Mouse (Mus musculus) forebrain, embryonic 11.5 days (tissue): Measurements from ENCODE around the gene Kctd7. TPM values are rescaled to one million over a fixed set of nuclear protein-coding genes. Genes with fewer than 3 reads are reported as not detected.

Source experiments
- ATAC-seq: fragments of 200-750 bp; cut with Nextera tagmentation; replicated peaks from 2 replicates; pipeline ENCODE4 v1.8.0; 2017; ENCODE audit warnings: moderate TSS enrichment; ENCODE audit not compliant: low FRiP score
- DNase-seq: peaks from one replicate; pipeline ENCODE4 v3.0.0-alpha.2; 2017; ENCODE audit warnings: low spot score
- H3K27ac ChIP-seq: fragments of 300-500 bp; sonication (generic); 2 replicates; pipeline ENCODE4 v1.5.1; 2014; ENCODE audit warnings: low read depth, low read length
- H3K27me3 ChIP-seq: fragments of 300-500 bp; sonication (generic); 2 replicates; pipeline ENCODE4 v1.6.1; 2014; ENCODE audit warnings: mild to moderate bottlenecking, low read length, mixed read lengths; ENCODE audit not compliant: control insufficient read depth, insufficient read depth
- H3K36me3 ChIP-seq: fragments of 300-500 bp; sonication (generic); 2 replicates; pipeline ENCODE4 v1.6.1; 2014; ENCODE audit warnings: mild to moderate bottlenecking, low read length, moderate library complexity, mixed read lengths; ENCODE audit not compliant: control insufficient read depth, insufficient read depth
- H3K4me1 ChIP-seq: fragments of 300-500 bp; sonication (generic); replicated peaks from 2 replicates; pipeline ENCODE4 v1.6.1; 2014; ENCODE audit warnings: low read length, mixed read lengths; ENCODE audit not compliant: control insufficient read depth, insufficient read depth
- H3K4me2 ChIP-seq: fragments of 300-500 bp; sonication (generic); 2 replicates; pipeline ENCODE4 v1.6.1; 2014; ENCODE audit warnings: low read depth, mild to moderate bottlenecking, low read length, moderate library complexity, mixed read lengths; ENCODE audit not compliant: severe bottlenecking
- H3K4me3 ChIP-seq: fragments of 300-500 bp; sonication (generic); 2 replicates; pipeline ENCODE4 v1.5.1; 2014; ENCODE audit warnings: low read depth, low read length
- H3K9ac ChIP-seq: fragments of 300-500 bp; sonication (generic); 2 replicates; pipeline ENCODE4 v1.6.1; 2014; ENCODE audit warnings: low read length
- H3K9me3 ChIP-seq: fragments of 300-500 bp; sonication (generic); 2 replicates; pipeline ENCODE4 v1.6.1; 2016; ENCODE audit warnings: low read length, mixed read lengths; ENCODE audit not compliant: control insufficient read depth
- WGBS: fragments of 180-500 bp; shearing (Covaris S2); extraction: QIAGEN DNeasy Blood & Tissue Kit; methylation state at CpG from one replicate; pipeline ENCODE4 v1.1.7; 2014; 5-methylcytosine and 5-hydroxymethylcytosine counted together
- polyA plus RNA-seq: library from polyadenylated mRNA; unstranded; fragments of >200 nt; fragmentation: Nextera tagmentation; extraction: Ambion mirVana; gene quantifications from 2 replicates; pipeline ENCODE4 v1.2.1, GENCODE M21; 2014

Gene Kctd7
- polyA plus RNA-seq, 1 experiment from 2014 or later, result 6.0 TPM

DNA sequence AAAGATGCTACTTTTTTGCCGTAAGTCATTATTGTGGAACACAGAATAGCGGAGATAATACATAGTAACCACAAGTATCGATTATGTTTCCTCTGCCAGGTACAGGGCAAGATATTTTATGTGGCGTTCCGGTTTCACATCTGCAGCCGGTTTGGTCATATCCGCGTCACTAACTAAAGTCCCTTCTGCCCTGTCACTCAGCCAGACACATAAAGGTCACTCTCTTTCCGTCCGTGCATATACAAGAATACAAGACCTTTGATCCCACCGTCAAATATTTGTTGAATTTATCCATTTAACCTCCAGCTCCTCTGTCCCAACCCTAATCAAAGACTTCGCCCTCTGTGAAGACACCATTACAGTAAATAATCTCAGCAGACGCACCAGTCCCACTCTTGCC, 8.1 kb upstream of the Kctd7 start:
- H3K9ac ChIP-seq, result no peak overlapping the region
- no peaks in the 10 kb centered on the region for H3K36me3 ChIP-seq
- no peaks in the 10 kb centered on the region for H3K4me1 ChIP-seq
- H3K27ac ChIP-seq, result no peak overlapping the region
- no peak for ATAC-seq
- H3K4me2 ChIP-seq, result no peak overlapping the region
- no peaks in the 10 kb centered on the region for H3K9me3 ChIP-seq
- H3K27me3 ChIP-seq, result no peaks in the 10 kb centered on the region
- WGBS, result 94% methylated on average over 13 of the region's 13 CpGs
- no peak overlapping the region for H3K4me3 ChIP-seq
- DNase-seq, result no peak

DNA sequence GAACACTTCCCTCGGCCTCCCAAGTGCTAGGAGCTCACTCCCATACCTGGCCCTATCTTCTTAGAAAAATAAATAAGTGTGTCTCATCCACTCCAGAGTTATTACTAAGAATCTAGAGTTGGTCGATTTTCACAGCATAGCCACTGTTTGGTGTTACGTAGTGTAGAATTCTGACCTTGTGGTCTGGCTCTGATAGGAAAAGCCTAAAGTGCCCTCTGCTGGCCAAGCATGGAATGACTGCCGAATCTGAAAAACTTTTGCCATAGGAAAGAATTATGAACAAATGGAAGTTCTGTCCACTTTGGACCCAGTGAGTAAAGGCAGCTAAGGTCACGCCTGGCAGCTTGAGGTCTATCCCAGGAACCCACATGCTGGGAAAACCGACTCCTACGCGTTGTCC, 5.3 kb upstream of the Kctd7 start:
- 34% methylated on average over 8 of the region's 8 CpGs for WGBS
- H3K9ac ChIP-seq, result no peak overlapping the region
- no peak overlapping the region for H3K4me2 ChIP-seq
- H3K4me3 ChIP-seq, result no peak overlapping the region
- no peak overlapping the region for H3K27ac ChIP-seq
- ATAC-seq (no peak), DNase-seq (peak; percentile 84)
- no peaks in the 10 kb centered on the region; the same call in 1 of the 2 replicates for H3K4me1 ChIP-seq
- no peaks in the 10 kb centered on the region; the same call in 1 of the 2 replicates for H3K27me3 ChIP-seq
- H3K36me3 ChIP-seq, result no peaks in the 10 kb centered on the region
- H3K9me3 ChIP-seq, result no peaks in the 10 kb centered on the region

DNA sequence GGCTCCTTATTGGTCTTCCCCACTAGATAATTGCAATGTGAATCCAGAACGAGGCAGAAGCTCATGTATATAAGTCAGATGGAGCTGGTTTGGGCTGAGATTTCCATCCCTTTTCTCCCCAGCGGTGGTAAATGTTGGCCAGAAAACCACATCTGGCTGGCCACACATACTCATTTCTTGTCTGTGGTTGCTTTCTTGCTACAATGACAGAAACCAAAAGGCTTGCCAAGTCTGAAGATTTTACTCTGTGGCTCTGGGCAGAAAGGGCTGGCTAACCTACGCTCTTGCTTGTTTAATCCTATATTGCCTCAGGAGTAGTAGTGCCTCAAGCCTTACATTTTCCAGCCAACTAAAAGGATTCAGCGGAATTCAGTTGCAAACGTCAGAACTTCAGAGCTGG, 3.5 kb upstream of the Kctd7 start:
- H3K9me3 ChIP-seq, result no peaks in the 10 kb centered on the region

DNA sequence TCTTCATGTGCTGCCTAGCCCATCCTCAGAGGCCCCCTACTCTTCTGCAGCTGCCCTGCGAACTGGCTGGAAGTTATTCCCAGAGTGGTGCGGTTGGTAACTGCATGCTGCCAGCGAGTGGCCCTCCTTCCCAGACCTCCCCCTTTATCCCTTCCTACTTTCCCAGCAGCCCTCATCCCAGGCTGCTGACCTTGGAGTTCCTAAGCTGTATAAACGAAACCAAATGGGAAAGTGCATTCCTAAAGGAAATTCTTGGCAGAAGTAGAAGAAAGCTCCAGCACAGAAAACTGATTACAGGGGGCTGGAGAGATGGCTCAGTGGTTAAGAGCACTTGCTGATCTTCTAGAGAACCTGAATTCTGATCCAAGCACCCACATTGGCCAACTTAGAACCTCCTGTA, 2.6 kb upstream of the Kctd7 start:
- no peak for DNase-seq

More for the DNA sequence above, 3.5 kb upstream of the Kctd7 start:
- H3K4me1 ChIP-seq, result peaks cover 4% of the 10 kb centered on the region; the same call in 1 of the 2 replicates
- H3K4me3 ChIP-seq, result no peak overlapping the region
- no peak overlapping the region for H3K4me2 ChIP-seq
- ATAC-seq (no peak), DNase-seq (no peak)
- WGBS, result 89% methylated on average over 5 of the region's 5 CpGs
- no peaks in the 10 kb centered on the region for H3K36me3 ChIP-seq
- H3K9ac ChIP-seq, result no peak overlapping the region
- no peaks in the 10 kb centered on the region; the same call in 1 of the 2 replicates for H3K27me3 ChIP-seq
- H3K27ac ChIP-seq, result no peak overlapping the region

DNA sequence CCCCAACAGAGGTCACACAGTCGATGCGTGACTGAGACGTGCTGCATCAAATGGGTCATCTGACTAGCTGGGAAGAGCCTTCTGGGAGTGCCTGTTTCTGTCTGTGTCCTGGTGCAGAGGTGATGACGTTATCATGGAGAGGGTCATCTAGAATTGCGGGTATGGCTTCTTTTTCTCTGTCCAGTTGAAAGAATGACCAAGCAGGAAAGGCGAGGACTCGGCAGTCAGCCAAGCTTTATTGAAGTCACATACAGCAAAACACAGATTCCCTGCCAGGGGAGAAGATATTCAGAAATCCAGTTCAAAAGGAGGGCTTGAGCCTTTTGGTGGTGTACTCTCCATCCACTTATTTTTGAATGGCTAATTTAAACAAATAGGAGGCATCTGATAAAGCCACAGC, 1.6 kb upstream of the Kctd7 start:
- no peak overlapping the region for H3K4me2 ChIP-seq
- WGBS, result 95% methylated on average over 7 of the region's 7 CpGs
- DNase-seq (no peak), ATAC-seq (no peak)
- no peaks in the 10 kb centered on the region for H3K36me3 ChIP-seq
- H3K9ac ChIP-seq, result no peak overlapping the region
- H3K4me1 ChIP-seq, result peaks cover 4% of the 10 kb centered on the region; the same call in 1 of the 2 replicates
- H3K4me3 ChIP-seq, result no peak overlapping the region
- no peak overlapping the region for H3K27ac ChIP-seq
- no peaks in the 10 kb centered on the region; the same call in 1 of the 2 replicates for H3K27me3 ChIP-seq
- H3K9me3 ChIP-seq, result no peaks in the 10 kb centered on the region

More for the DNA sequence above, 2.6 kb upstream of the Kctd7 start:
- Histone ChIP-seq H3K27me3 (no peaks in the 10 kb centered on the region; the same call in 1 of the 2 replicates), H3K9me3 (no peaks in the 10 kb centered on the region), H3K27ac (no peak overlapping the region), H3K4me3 (no peak overlapping the region), H3K9ac (no peak overlapping the region), H3K4me2 (no peak overlapping the region), H3K36me3 (no peaks in the 10 kb centered on the region), H3K4me1 (peaks cover 4% of the 10 kb centered on the region; the same call in 1 of the 2 replicates)
- 72% methylated on average over 4 of the region's 4 CpGs for WGBS
- ATAC-seq, result no peak

DNA sequence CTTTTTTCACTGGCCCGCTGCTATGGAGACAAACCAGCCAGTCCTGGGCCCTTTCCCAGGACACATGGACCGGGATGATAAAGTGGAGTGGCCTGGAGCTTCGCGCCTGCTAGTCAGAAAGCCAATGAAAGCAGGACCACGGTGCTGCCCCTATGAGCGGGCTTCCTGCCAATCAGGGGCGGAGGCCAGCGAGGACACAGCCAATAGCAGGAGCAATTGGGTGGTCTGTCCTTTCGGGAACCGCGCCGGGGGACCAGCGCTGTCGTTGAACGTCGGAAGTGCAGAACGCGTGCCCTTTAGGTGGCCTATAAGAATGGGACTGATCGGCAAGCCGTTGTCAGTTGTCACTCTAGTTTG, 706 bp upstream of the Kctd7 start:
- 4% methylated on average over 20 of the region's 20 CpGs for WGBS
- peaks cover 4% of the 10 kb centered on the region; the same call in 1 of the 2 replicates for H3K4me1 ChIP-seq
- ATAC-seq, result peak; percentile 63
- peak; percentile 82 for DNase-seq
- H3K4me2 ChIP-seq, result peak overlapping the region; percentile 91
- peak overlapping the region; percentile 26; the same call in 1 of the 2 replicates for H3K27ac ChIP-seq
- H3K4me3 ChIP-seq, result peak overlapping the region; percentile 44
- H3K9ac ChIP-seq, result peak overlapping the region; percentile 37
- H3K27me3 ChIP-seq, result no peaks in the 10 kb centered on the region; the same call in 1 of the 2 replicates
- H3K9me3 ChIP-seq, result no peaks in the 10 kb centered on the region
- no peaks in the 10 kb centered on the region for H3K36me3 ChIP-seq

DNA sequence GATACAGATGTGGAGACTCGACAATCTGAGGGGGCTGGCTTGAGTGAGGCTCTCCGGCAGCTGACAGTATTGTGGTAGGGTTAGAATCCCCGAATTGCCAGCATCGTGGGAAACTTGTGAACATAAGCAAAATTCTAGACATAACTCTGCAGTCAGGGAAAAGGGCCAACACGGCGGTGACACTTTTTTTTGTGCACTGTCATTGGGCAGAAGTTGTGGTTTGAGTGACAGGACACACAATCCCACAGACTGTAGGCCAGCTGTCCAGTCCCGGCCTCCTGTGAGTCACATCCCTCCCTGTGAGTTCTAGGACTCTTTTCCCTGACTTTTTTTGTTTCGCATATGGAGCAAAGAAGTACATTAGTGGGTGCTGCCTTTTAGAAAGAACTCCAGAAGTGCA, 1.3 kb downstream of the Kctd7 start:
- Histone ChIP-seq H3K9me3 (no peaks in the 10 kb centered on the region), H3K36me3 (no peaks in the 10 kb centered on the region), H3K4me2 (no peak overlapping the region), H3K4me3 (no peak overlapping the region), H3K27ac (no peak overlapping the region), H3K4me1 (peaks cover 4% of the 10 kb centered on the region; the same call in 1 of the 2 replicates), H3K9ac (no peak overlapping the region), H3K27me3 (no peaks in the 10 kb centered on the region; the same call in 1 of the 2 replicates)
- DNase-seq (no peak), ATAC-seq (no peak)
- 89% methylated on average over 8 of the region's 8 CpGs for whole genome bisulfite sequencing

DNA sequence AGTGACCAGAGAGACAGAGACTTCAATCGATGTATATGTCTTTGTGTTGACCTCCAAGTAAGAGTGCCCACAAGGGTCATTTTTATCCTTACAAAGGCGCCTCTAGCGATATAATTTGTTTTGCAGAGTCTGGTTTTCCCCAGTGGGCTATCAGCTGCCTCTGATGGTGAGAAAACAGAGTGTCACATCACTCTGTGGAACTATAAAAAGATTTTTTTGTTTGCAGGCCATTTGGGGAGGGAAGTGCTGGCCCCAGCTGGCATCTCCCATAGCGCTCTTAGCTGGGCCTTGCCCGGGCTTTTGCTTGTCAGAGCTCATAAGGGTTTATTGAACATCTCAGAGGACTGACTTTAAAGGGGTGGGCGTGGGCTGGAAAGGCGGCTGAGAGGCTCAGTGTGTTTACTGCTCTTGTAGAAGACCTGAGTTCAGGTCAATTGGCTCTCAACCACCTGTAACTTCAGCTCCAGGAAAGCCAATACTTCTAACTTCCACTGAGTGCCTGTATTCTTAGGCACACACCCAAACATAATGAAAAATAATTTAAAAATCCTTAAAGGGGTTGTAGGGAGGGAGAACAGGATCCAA, 5.2 kb downstream of the Kctd7 start:
- no peaks in the 10 kb centered on the region for H3K9me3 ChIP-seq
- no peaks in the 10 kb centered on the region for H3K27me3 ChIP-seq
- no peak overlapping the region for H3K4me3 ChIP-seq
- WGBS, result 85% methylated on average over 7 of the region's 7 CpGs
- no peak overlapping the region for H3K9ac ChIP-seq
- no peak overlapping the region for H3K4me2 ChIP-seq
- ATAC-seq (no peak), DNase-seq (no peak)
- H3K27ac ChIP-seq, result no peak overlapping the region
- peaks cover 4% of the 10 kb centered on the region; the same call in 1 of the 2 replicates for H3K4me1 ChIP-seq
- no peaks in the 10 kb centered on the region for H3K36me3 ChIP-seq

DNA sequence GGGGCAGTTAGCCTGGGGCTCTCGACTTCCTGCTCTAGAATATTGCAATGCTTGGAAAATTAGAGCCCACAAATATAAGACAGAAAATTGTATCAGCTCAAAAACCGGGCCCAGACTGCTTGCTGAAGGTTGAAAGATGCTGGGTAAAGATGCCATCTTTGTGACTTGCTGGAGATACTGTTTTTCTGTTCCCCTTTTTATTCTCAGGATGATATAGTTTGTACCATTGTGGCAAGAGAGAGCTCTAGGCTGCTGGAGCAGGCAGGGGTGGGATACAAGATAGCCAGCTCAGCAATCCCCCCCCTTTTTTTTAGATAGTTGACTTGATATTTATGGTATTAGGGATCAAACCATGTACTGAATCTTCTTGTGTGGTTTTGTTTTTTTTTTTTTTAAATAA, 9.6 kb downstream of the Kctd7 start:
- no peak for ATAC-seq
- no peaks in the 10 kb centered on the region for H3K27me3 ChIP-seq

More for the DNA sequence above, 9.6 kb downstream of the Kctd7 start:
- H3K4me1 ChIP-seq, result no peaks in the 10 kb centered on the region
- no peak overlapping the region for H3K9ac ChIP-seq
- H3K27ac ChIP-seq, result no peak overlapping the region
- no peaks in the 10 kb centered on the region for H3K9me3 ChIP-seq
- H3K4me3 ChIP-seq, result no peak overlapping the region
- 85% methylated on average over 2 of the region's 2 CpGs for WGBS
- H3K4me2 ChIP-seq, result no peak overlapping the region
- DNase-seq, result no peak
- no peaks in the 10 kb centered on the region for H3K36me3 ChIP-seq
